Mouse (Mus musculus): ENCODE measurements around the gene Fam149b. TPM values are rescaled to one million over a fixed set of nuclear protein-coding genes. Genes with fewer than 3 reads are reported as not detected.
"Not testable (repeated sequence)": the region's sequence is repeated elsewhere in the genome, so short reads cannot be mapped to it uniquely, and the experiment has no call there.

The Fam149b gene
- 17.7 TPM for polyA plus RNA-seq (2012; fragmentation: generic; extraction: Trizol)
- long read RNA-seq, experiment 1, full-length matches to known transcripts = 1 of 9 reads
- long read RNA-seq, experiment 1, partial matches to known transcripts = 2 of 9 reads
- long read RNA-seq, experiment 1, other reads (novel, unspliced or antisense) = 6 of 9 reads
- long read RNA-seq, experiment 2, full-length matches to known transcripts = 7 of 21 reads
- long read RNA-seq, experiment 2, partial matches to known transcripts = 5 of 21 reads
- long read RNA-seq, experiment 2, other reads (novel, unspliced or antisense) = 9 of 21 reads

GRCm38 (mm10) chr14:20347991-20348541 lies at the start of gene Fam149b, which contains the start of gene Ecd:
Fam149b (plus strand) TSS chr14:20348162.
Ecd (minus strand) TSS chr14:20348121.
- H3K36me3 ChIP-seq (ENCODE audit: control insufficient read depth, insufficient read depth) = peaks cover 15% of the 10 kb centered on the region
- peaks cover 32% of the 10 kb centered on the region for H3K79me3 ChIP-seq (ENCODE audit: low read depth)
- peak within 1 kb of the TSS; percentile 60 for H3K4me3 ChIP-seq (ENCODE audit: insufficient read depth, poor library complexity, severe bottlenecking)
- peaks cover 56% of the 10 kb centered on the region for H3K79me2 ChIP-seq (ENCODE audit: control insufficient read depth, insufficient read depth)
- TF ChIP-seq USF1 (IDR thresholded peaks at IDR 0.05; ENCODE audit: low read depth) (no peak), CTCF (IDR thresholded peaks at IDR 0.05; ENCODE audit: control insufficient read depth, insufficient read depth, insufficient read length) (peak; percentile 24), MYOG (IDR thresholded peaks at IDR 0.05; ENCODE audit: control insufficient read depth, extremely low read depth, insufficient read length) (no peak), MAX (IDR thresholded peaks at IDR 0.05) (peak; percentile 93), FOSL1 (IDR thresholded peaks at IDR 0.05; ENCODE audit: insufficient read depth, low read length, poor library complexity, severe bottlenecking) (no peak), CEBPB (IDR thresholded peaks at IDR 0.05; ENCODE audit: low read depth) (no peak), MYOD1 (IDR thresholded peaks at IDR 0.05; ENCODE audit: control insufficient read depth, insufficient read length, low read depth) (no peak)
- H3K27me3 ChIP-seq (ENCODE audit: control insufficient read depth, insufficient read depth, insufficient read length) = no peaks in the 10 kb centered on the region
- peak within 1 kb of the TSS; percentile 90 for H3ac ChIP-seq (ENCODE audit: control insufficient read depth, insufficient read length, low read depth)

GRCm38 (mm10) chr14:20305085-20305484 lies 42.9 kb upstream of the Fam149b start:
- H3K79me2 ChIP-seq (ENCODE audit: control insufficient read depth, insufficient read depth); H3ac ChIP-seq (ENCODE audit: control insufficient read depth, insufficient read length, low read depth); H3K79me3 ChIP-seq (ENCODE audit: low read depth); H3K36me3 ChIP-seq (ENCODE audit: control insufficient read depth, insufficient read depth); H3K27me3 ChIP-seq (ENCODE audit: control insufficient read depth, insufficient read depth, insufficient read length); H3K4me3 ChIP-seq (ENCODE audit: insufficient read depth, poor library complexity, severe bottlenecking): not testable (repeated sequence)

DNA sequence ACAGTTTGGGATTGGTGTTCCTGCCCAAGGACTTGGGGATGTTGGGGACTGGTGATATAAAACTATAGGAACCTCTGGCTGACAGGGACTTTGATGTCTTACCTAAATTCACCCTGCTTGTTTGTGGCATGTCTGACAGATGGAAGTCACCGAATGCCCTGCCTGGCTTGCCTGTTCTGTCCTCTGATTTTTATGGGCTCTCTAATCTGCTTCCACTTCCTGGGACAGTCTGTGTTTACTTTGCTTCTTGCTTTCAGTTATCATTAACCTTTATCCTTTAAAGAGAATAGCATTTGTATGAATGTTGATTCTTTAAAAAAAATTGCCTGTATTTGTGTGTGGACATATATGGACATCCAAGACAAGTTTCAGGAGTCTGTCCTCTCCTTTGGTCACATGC lies 32.8 kb upstream of the Fam149b start:
- Histone ChIP-seq H3K4me3 (ENCODE audit: insufficient read depth, poor library complexity, severe bottlenecking) (no peak overlapping the region), H3K36me3 (ENCODE audit: control insufficient read depth, insufficient read depth) (peaks cover 19% of the 10 kb centered on the region), H3ac (ENCODE audit: control insufficient read depth, insufficient read length, low read depth) (no peak overlapping the region), H3K27me3 (ENCODE audit: control insufficient read depth, insufficient read depth, insufficient read length) (no peaks in the 10 kb centered on the region), H3K79me2 (ENCODE audit: control insufficient read depth, insufficient read depth) (no peaks in the 10 kb centered on the region), H3K79me3 (ENCODE audit: low read depth) (no peaks in the 10 kb centered on the region)
- no peak for TF ChIP-seq MYOD1 (IDR thresholded peaks at IDR 0.05; ENCODE audit: control insufficient read depth, insufficient read length, low read depth)
- TF ChIP-seq FOSL1 (IDR thresholded peaks at IDR 0.05; ENCODE audit: insufficient read depth, low read length, poor library complexity, severe bottlenecking) = no peak
- no peak for TF ChIP-seq CTCF (IDR thresholded peaks at IDR 0.05; ENCODE audit: control insufficient read depth, insufficient read depth, insufficient read length)
- TF ChIP-seq USF1 (IDR thresholded peaks at IDR 0.05; ENCODE audit: low read depth) = no peak

DNA sequence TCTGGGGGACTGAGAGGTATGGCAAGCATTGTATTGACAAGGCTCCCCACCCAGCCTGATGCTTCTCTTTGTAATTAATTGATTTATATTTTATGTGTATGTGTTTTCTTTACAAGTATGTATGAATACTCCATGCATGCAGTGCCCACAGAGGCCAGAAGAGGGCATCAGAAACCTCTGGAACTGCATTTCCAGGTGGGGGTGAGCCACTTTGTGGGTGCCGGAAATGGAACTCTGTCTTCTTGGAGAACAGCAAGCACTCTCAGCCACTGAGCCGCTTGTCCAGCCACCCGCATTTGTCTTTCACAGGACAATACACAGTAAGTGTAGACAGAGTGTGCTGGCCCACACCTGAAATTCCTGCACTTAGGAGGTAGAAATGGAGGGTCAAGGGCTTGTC lies 28.5 kb upstream of the Fam149b start:
- H3K79me3 ChIP-seq (ENCODE audit: low read depth) = no peaks in the 10 kb centered on the region
- no peak overlapping the region for H3ac ChIP-seq (ENCODE audit: control insufficient read depth, insufficient read length, low read depth)
- no peak overlapping the region for H3K4me3 ChIP-seq (ENCODE audit: insufficient read depth, poor library complexity, severe bottlenecking)
- H3K27me3 ChIP-seq (ENCODE audit: control insufficient read depth, insufficient read depth, insufficient read length) = no peaks in the 10 kb centered on the region
- H3K79me2 ChIP-seq (ENCODE audit: control insufficient read depth, insufficient read depth) = no peaks in the 10 kb centered on the region
- TF ChIP-seq MYOG (IDR thresholded peaks at IDR 0.05; ENCODE audit: control insufficient read depth, extremely low read depth, insufficient read length) = no peak
- no peak for TF ChIP-seq MAX (IDR thresholded peaks at IDR 0.05)
- no peak for TF ChIP-seq USF1 (IDR thresholded peaks at IDR 0.05; ENCODE audit: low read depth)
- no peak for TF ChIP-seq CEBPB (IDR thresholded peaks at IDR 0.05; ENCODE audit: low read depth)
- TF ChIP-seq MYOD1 (IDR thresholded peaks at IDR 0.05; ENCODE audit: control insufficient read depth, insufficient read length, low read depth) = no peak
- TF ChIP-seq FOSL1 (IDR thresholded peaks at IDR 0.05; ENCODE audit: insufficient read depth, low read length, poor library complexity, severe bottlenecking) = no peak
- no peak for TF ChIP-seq CTCF (IDR thresholded peaks at IDR 0.05; ENCODE audit: control insufficient read depth, insufficient read depth, insufficient read length)
- H3K36me3 ChIP-seq (ENCODE audit: control insufficient read depth, insufficient read depth) = peaks cover 35% of the 10 kb centered on the region

DNA sequence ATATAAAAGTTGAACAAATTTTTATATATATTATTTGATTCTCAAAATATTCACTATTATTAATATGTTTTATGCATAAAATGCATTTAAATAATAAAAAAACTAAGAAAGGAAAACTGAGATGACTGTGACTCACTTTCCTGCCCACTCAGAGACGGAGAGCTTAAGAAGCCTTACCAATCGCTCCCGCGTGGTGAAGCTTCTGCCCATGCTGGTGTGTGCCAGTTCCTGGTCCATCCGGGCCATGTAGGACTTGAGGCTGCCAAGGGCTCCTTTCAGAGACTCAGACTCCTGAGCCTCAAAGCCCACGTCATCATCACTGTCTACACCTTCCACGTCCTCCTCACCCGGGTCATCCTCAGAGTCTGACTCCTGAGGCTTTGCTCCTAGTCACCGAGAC lies 23.8 kb upstream of the Fam149b start:
- no peak overlapping the region for H3ac ChIP-seq (ENCODE audit: control insufficient read depth, insufficient read length, low read depth)
- H3K27me3 ChIP-seq (ENCODE audit: control insufficient read depth, insufficient read depth, insufficient read length) = no peaks in the 10 kb centered on the region
- no peaks in the 10 kb centered on the region for H3K79me2 ChIP-seq (ENCODE audit: control insufficient read depth, insufficient read depth)
- no peak overlapping the region for H3K4me3 ChIP-seq (ENCODE audit: insufficient read depth, poor library complexity, severe bottlenecking)
- no peak for TF ChIP-seq CTCF (IDR thresholded peaks at IDR 0.05; ENCODE audit: control insufficient read depth, insufficient read depth, insufficient read length)
- TF ChIP-seq MYOG (IDR thresholded peaks at IDR 0.05; ENCODE audit: control insufficient read depth, extremely low read depth, insufficient read length) = no peak
- no peaks in the 10 kb centered on the region for H3K79me3 ChIP-seq (ENCODE audit: low read depth)
- H3K36me3 ChIP-seq (ENCODE audit: control insufficient read depth, insufficient read depth) = peaks cover 66% of the 10 kb centered on the region

DNA sequence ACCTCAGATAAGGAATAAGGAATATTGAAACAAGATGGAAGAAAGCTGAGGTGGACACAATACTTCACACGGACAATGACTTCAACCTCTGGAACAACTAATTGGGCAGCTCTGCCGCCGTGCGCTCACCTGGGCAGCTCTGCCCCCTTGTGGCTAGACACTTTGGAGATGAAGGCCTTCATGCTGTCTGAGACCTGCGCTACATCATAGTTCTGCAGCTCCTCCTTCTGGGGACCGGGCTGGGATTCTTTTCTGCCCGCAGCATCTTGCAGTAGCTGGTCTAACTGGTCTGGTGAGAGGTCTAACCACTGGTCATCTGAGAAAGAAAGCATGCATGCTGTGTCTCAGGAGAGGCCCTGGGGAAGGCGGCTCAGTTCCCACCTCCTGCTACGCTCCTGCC lies 19.5 kb upstream of the Fam149b start:
- Histone ChIP-seq H3ac (ENCODE audit: control insufficient read depth, insufficient read length, low read depth) (no peak overlapping the region), H3K27me3 (ENCODE audit: control insufficient read depth, insufficient read depth, insufficient read length) (no peaks in the 10 kb centered on the region), H3K4me3 (ENCODE audit: insufficient read depth, poor library complexity, severe bottlenecking) (no peak overlapping the region), H3K79me2 (ENCODE audit: control insufficient read depth, insufficient read depth) (no peaks in the 10 kb centered on the region), H3K36me3 (ENCODE audit: control insufficient read depth, insufficient read depth) (peaks cover 85% of the 10 kb centered on the region), H3K79me3 (ENCODE audit: low read depth) (no peaks in the 10 kb centered on the region)
- TF ChIP-seq CEBPB (IDR thresholded peaks at IDR 0.05; ENCODE audit: low read depth) (no peak), MYOD1 (IDR thresholded peaks at IDR 0.05; ENCODE audit: control insufficient read depth, insufficient read length, low read depth) (no peak), MYOG (IDR thresholded peaks at IDR 0.05; ENCODE audit: control insufficient read depth, extremely low read depth, insufficient read length) (no peak), FOSL1 (IDR thresholded peaks at IDR 0.05; ENCODE audit: insufficient read depth, low read length, poor library complexity, severe bottlenecking) (no peak), MAX (IDR thresholded peaks at IDR 0.05) (no peak), CTCF (IDR thresholded peaks at IDR 0.05; ENCODE audit: control insufficient read depth, insufficient read depth, insufficient read length) (no peak), USF1 (IDR thresholded peaks at IDR 0.05; ENCODE audit: low read depth) (no peak)
